Mouse (Mus musculus) heart, embryonic 11.5 days (tissue): ENCODE data around the gene Sdf2l1. TPM values are rescaled to one million over a fixed set of nuclear protein-coding genes. Genes with fewer than 3 reads are reported as not detected.

Experiments used
- ATAC-seq: fragments of 200-750 bp; cut with Nextera tagmentation; replicated peaks from 2 replicates; pipeline ENCODE4 v1.8.0; 2017; ENCODE audit warnings: moderate library complexity; ENCODE audit not compliant: insufficient number of reproducible peaks, low FRiP score, low TSS enrichment
- H3K27ac ChIP-seq: fragments of 300-500 bp; sonication (generic); 2 replicates; pipeline ENCODE4 v1.5.1; 2014; ENCODE audit warnings: mild to moderate bottlenecking, low read depth, low read length
- H3K27me3 ChIP-seq: fragments of 300-500 bp; sonication (generic); 2 replicates; pipeline ENCODE4 v1.6.1; 2014; ENCODE audit warnings: mild to moderate bottlenecking, low read length, mixed read lengths; ENCODE audit not compliant: control insufficient read depth, insufficient read depth
- H3K36me3 ChIP-seq: fragments of 300-500 bp; sonication (generic); 2 replicates; pipeline ENCODE4 v1.6.1; 2014; ENCODE audit warnings: mild to moderate bottlenecking, low read length, moderate library complexity, mixed read lengths; ENCODE audit not compliant: control insufficient read depth, insufficient read depth
- H3K4me1 ChIP-seq: fragments of 300-500 bp; sonication (generic); 2 replicates; pipeline ENCODE4 v1.6.1; 2014; ENCODE audit warnings: low read length; ENCODE audit not compliant: control insufficient read depth, insufficient read depth
- H3K4me2 ChIP-seq: fragments of 300-500 bp; sonication (generic); 2 replicates; pipeline ENCODE4 v1.6.1; 2014; ENCODE audit warnings: mild to moderate bottlenecking, moderate library complexity
- H3K4me3 ChIP-seq: fragments of 300-500 bp; sonication (generic); 2 replicates; pipeline ENCODE4 v1.5.1; 2014; ENCODE audit warnings: low read depth, low read length
- H3K9ac ChIP-seq: fragments of 300-500 bp; sonication (generic); 2 replicates; pipeline ENCODE4 v1.6.1; 2014; ENCODE audit warnings: mild to moderate bottlenecking, low read depth, low read length, moderate library complexity
- H3K9me3 ChIP-seq: fragments of 300-500 bp; sonication (generic); replicated peaks from 2 replicates; pipeline ENCODE4 v1.6.1; 2016; ENCODE audit warnings: low read length; ENCODE audit not compliant: control insufficient read depth
- WGBS: fragments of 180-500 bp; shearing (Covaris S2); extraction: QIAGEN DNeasy Blood & Tissue Kit; methylation state at CpG from one replicate; pipeline ENCODE4 v1.1.7; 2014; ENCODE audit not compliant: insufficient replicate concordance; 5-methylcytosine and 5-hydroxymethylcytosine counted together
- polyA plus RNA-seq: library from polyadenylated mRNA; unstranded; fragments of >200 nt; fragmentation: Nextera tagmentation; extraction: Ambion mirVana; gene quantifications from 2 replicates; pipeline ENCODE4 v1.2.1, GENCODE M21; 2014

The Sdf2l1 gene
- polyA plus RNA-seq, 1 experiment from 2014 or later = 63.6 TPM

- Histone ChIP-seq H3K36me3 (no peaks in the 10 kb centered on the region), H3K4me3 (peak overlapping the region; percentile 84), H3K9ac (peak overlapping the region; percentile 65), H3K27me3 (no peaks in the 10 kb centered on the region), H3K9me3 (no peaks in the 10 kb centered on the region), H3K4me1 (peaks cover 16% of the 10 kb centered on the region), H3K27ac (peak overlapping the region; percentile 46; the same call in 1 of the 2 replicates), H3K4me2 (peak overlapping the region; percentile 95)
- ATAC-seq = no peak
- 50% methylated on average over 7 of the region's 7 CpGs for WGBS
These were observed 670 bp upstream of the Sdf2l1 start for GRCm38 (mm10) chr16:17132906-17133200.

- peaks cover 16% of the 10 kb centered on the region for H3K4me1 ChIP-seq
- no peak for ATAC-seq
- WGBS = 3% methylated on average over 43 of the region's 43 CpGs
- peak overlapping the region; percentile 50; the same call in 1 of the 2 replicates for H3K27ac ChIP-seq
- H3K4me3 ChIP-seq = peak overlapping the region; percentile 84
- no peaks in the 10 kb centered on the region for H3K27me3 ChIP-seq
- peak overlapping the region; percentile 95 for H3K4me2 ChIP-seq
- H3K36me3 ChIP-seq = no peaks in the 10 kb centered on the region
- H3K9me3 ChIP-seq = no peaks in the 10 kb centered on the region
- H3K9ac ChIP-seq = peak overlapping the region; percentile 82
These were observed 743 bp downstream of the Sdf2l1 start for GRCm38 (mm10) chr16:17131191-17132088.

GRCm38 (mm10) chr16:17127292-17127691, 4.9 kb downstream of the Sdf2l1 start:
- no peak overlapping the region for H3K4me2 ChIP-seq

GRCm38 (mm10) chr16:17124871-17125520, 7.2 kb downstream of the Sdf2l1 start, which contains the start of gene 2610318N02Rik:
2610318N02Rik (minus strand) TSS chr16:17125167.
- Histone ChIP-seq H3K4me1 (peaks cover 9% of the 10 kb centered on the region), H3K4me3 (peak within 1 kb of the TSS; percentile 63), H3K9me3 (no peaks in the 10 kb centered on the region), H3K36me3 (peaks cover 3% of the 10 kb centered on the region), H3K9ac (peak within 1 kb of the TSS; percentile 83), H3K4me2 (peak within 1 kb of the TSS; percentile 82), H3K27ac (peak within 1 kb of the TSS; percentile 43), H3K27me3 (no peaks in the 10 kb centered on the region)
- under 1% methylated on average over 25 of the region's 25 CpGs for WGBS
- peak; percentile 90 for ATAC-seq

More at GRCm38 (mm10) chr16:17127292-17127691, 4.9 kb downstream of the Sdf2l1 start:
- Histone ChIP-seq H3K36me3 (peaks cover 3% of the 10 kb centered on the region; the same call in 1 of the 2 replicates), H3K9ac (no peak overlapping the region), H3K9me3 (no peaks in the 10 kb centered on the region), H3K27ac (no peak overlapping the region), H3K27me3 (no peaks in the 10 kb centered on the region), H3K4me3 (no peak overlapping the region), H3K4me1 (peaks cover 20% of the 10 kb centered on the region)
- WGBS = 93% methylated on average over 1 of the region's 1 CpGs
- no peak for ATAC-seq

- Histone ChIP-seq H3K27me3 (no peaks in the 10 kb centered on the region), H3K27ac (peak overlapping the region; percentile 43), H3K4me3 (peak overlapping the region; percentile 63), H3K36me3 (peaks cover 3% of the 10 kb centered on the region), H3K9me3 (no peaks in the 10 kb centered on the region), H3K9ac (peak overlapping the region; percentile 83), H3K4me2 (peak overlapping the region; percentile 82), H3K4me1 (peaks cover 9% of the 10 kb centered on the region)
- 6% methylated on average over 22 of the region's 22 CpGs for WGBS
- ATAC-seq = peak; percentile 66
These were observed 7.9 kb downstream of the Sdf2l1 start for GRCm38 (mm10) chr16:17124119-17124870.

GRCm38 (mm10) chr16:17121569-17121968, 10.6 kb downstream of the Sdf2l1 start:
- 71% methylated on average over 14 of the region's 14 CpGs for WGBS
- no peak overlapping the region for H3K27ac ChIP-seq
- no peak overlapping the region for H3K9ac ChIP-seq
- no peak overlapping the region for H3K4me2 ChIP-seq
- no peak for ATAC-seq
- peaks cover 8% of the 10 kb centered on the region for H3K36me3 ChIP-seq
- H3K27me3 ChIP-seq = no peaks in the 10 kb centered on the region
- H3K4me1 ChIP-seq = peaks cover 9% of the 10 kb centered on the region
- no peaks in the 10 kb centered on the region for H3K9me3 ChIP-seq
- no peak overlapping the region for H3K4me3 ChIP-seq

- peak; percentile 39; the same call in 1 of the 2 replicates for ATAC-seq
- H3K27ac ChIP-seq = peak overlapping the region; percentile 64
- WGBS = 71% methylated on average over 5 of the region's 5 CpGs
- H3K9me3 ChIP-seq = no peaks in the 10 kb centered on the region
- H3K9ac ChIP-seq = no peak overlapping the region
- no peak overlapping the region for H3K4me2 ChIP-seq
- no peak overlapping the region for H3K4me3 ChIP-seq
- H3K27me3 ChIP-seq = no peaks in the 10 kb centered on the region
- H3K4me1 ChIP-seq = no peaks in the 10 kb centered on the region
- H3K36me3 ChIP-seq = peaks cover 15% of the 10 kb centered on the region
These were observed 14.8 kb downstream of the Sdf2l1 start for GRCm38 (mm10) chr16:17117309-17117799.
